Mouse (Mus musculus) CH12.LX (cell line): Measurements from ENCODE around the gene Fbxw24.
"Not testable (repeated sequence)": the region's sequence is repeated elsewhere in the genome, so short reads cannot be mapped to it uniquely, and the experiment has no call there.

Experiments used
- EP300 ChIP-seq: IDR thresholded peaks from 2 replicates; pipeline ENCODE4 v1.6.1; 2011; ENCODE audit warnings: low read length, improper control_type of control experiment
- POLR2A ChIP-seq: IDR thresholded peaks from 2 replicates; pipeline ENCODE4 v1.6.1; 2011; ENCODE audit warnings: low read depth, mild to moderate bottlenecking, improper control_type of control experiment, low read length

GRCm38 (mm10) chr9:109664552-109664951, 38.7 kb upstream of the Fbxw24 start, which contains the start of gene Fbxw25:
- TF ChIP-seq POLR2A, EP300: not testable (repeated sequence)
